Mouse (Mus musculus) left cerebral cortex, postnatal 14 days (tissue): ENCODE measurements around the gene Duoxa1. TPM values are rescaled to one million over a fixed set of nuclear protein-coding genes. Genes with fewer than 3 reads are reported as not detected.
A peak's percentile ranks its signal among the peaks of the same experiment; 100 is the strongest.

Experiments
- DNase-seq, 2 experiments: peaks; one replicate each; pipeline ENCODE4 v3.0.0; 2021 to 2022; ENCODE audit warnings: low spot score in 2 of 2, mixed read lengths in 1 of 2
- intact Hi-C: fragments of 180-260 bp; cut with DNase I; formaldehyde crosslinking; loops from one replicate; pipeline ENCODE4 v1.15.1; 2025
- total RNA-seq, 2 experiments: library from RNA; stranded (reverse); gene quantifications; 2 replicates each; pipeline ENCODE4 v1.2.3; 2021

The Duoxa1 gene
- total RNA-seq, 2 experiments from 2014 or later, result not detected

- peak; percentile 30 to 35 for DNase-seq
- intact Hi-C loops, result loop anchor here (10.0 kb wide), 1 partner anchor 254 kb away; no protein-coding TSS in a partner anchor
These were observed 12.2 kb downstream of the Duoxa1 start for GRCm38 (mm10) chr2:122301081-122301920.

- DNase-seq, result no peak
- intact Hi-C loops, result loop anchor here (10.0 kb wide), 1 partner anchor 254 kb away; no protein-coding TSS in a partner anchor
These were observed 12.9 kb downstream of the Duoxa1 start for GRCm38 (mm10) chr2:122300656-122301020.

- DNase-seq, result no peak
- intact Hi-C loops, result loop anchor here (5.0 to 10.0 kb wide), 2 partner anchors 53 to 255 kb away; no protein-coding TSS in a partner anchor
These were observed 13.4 kb downstream of the Duoxa1 start for GRCm38 (mm10) chr2:122299911-122300655.

- intact Hi-C loops, result loop anchor here (5.0 kb wide), 1 partner anchor 52 kb away; no protein-coding TSS in a partner anchor
- no peak for DNase-seq
These were observed 14.7 kb downstream of the Duoxa1 start, which contains the start of gene Duoxa2 for GRCm38 (mm10) chr2:122298596-122299490. TSS of gene Duoxa2 (plus strand) at chr2:122298900.

- no peak for DNase-seq
- intact Hi-C loops, result loop anchor here (5.0 kb wide), 1 partner anchor 51 kb away; no protein-coding TSS in a partner anchor
These were observed 15.4 kb downstream of the Duoxa1 start, which contains the start of gene Duox2 for GRCm38 (mm10) chr2:122298096-122298499. TSS of gene Duox2 (minus strand) at chr2:122298449.

- intact Hi-C loops, result loop anchor here (5.0 kb wide), 1 partner anchor 50 kb away; no protein-coding TSS in a partner anchor
- no peak for DNase-seq
These were observed 16.0 kb downstream of the Duoxa1 start for GRCm38 (mm10) chr2:122297271-122298095.

- DNase-seq, result no peak
- intact Hi-C loops, result loop anchor here (5.0 kb wide), 1 partner anchor 48 kb away; no protein-coding TSS in a partner anchor
These were observed 18.6 kb downstream of the Duoxa1 start for GRCm38 (mm10) chr2:122294916-122295315.

- DNase-seq, result no peak
- intact Hi-C loops, result no loop called here
These were observed 27.4 kb downstream of the Duoxa1 start for GRCm38 (mm10) chr2:122286137-122286536.

- DNase-seq, result no peak
- intact Hi-C loops, result no loop called here
These were observed 29.4 kb downstream of the Duoxa1 start for GRCm38 (mm10) chr2:122284091-122284490.

- intact Hi-C loops, result no loop called here
- no peak for DNase-seq
These were observed 34.8 kb downstream of the Duoxa1 start for GRCm38 (mm10) chr2:122278769-122279168.

GRCm38 (mm10) chr2:122266407-122267193 is 46.9 kb downstream of the Duoxa1 start:
- no peak for DNase-seq
- intact Hi-C loops, result no loop called here

- intact Hi-C loops, result no loop called here
These were observed 48.8 kb downstream of the Duoxa1 start for GRCm38 (mm10) chr2:122264690-122265089.

GRCm38 (mm10) chr2:122260729-122261128 is 52.8 kb downstream of the Duoxa1 start:
- intact Hi-C loops, result no loop called here
- DNase-seq, result no peak

More at GRCm38 (mm10) chr2:122264690-122265089, 48.8 kb downstream of the Duoxa1 start:
- peak in 1 of 2 experiments; percentile 41 for DNase-seq

GRCm38 (mm10) chr2:122255997-122256396 is 57.5 kb downstream of the Duoxa1 start:
- peak; percentile 17 to 18 for DNase-seq
- intact Hi-C loops, result no loop called here
